Mouse (Mus musculus) CH12.LX (cell line): ENCODE measurements around the gene C8g.

Source experiments
- CHD2 ChIP-seq: IDR thresholded peaks from 2 replicates; pipeline ENCODE4 v1.6.1; 2011; ENCODE audit warnings: low read length, improper control_type of control experiment
- CTCF ChIP-seq, 2 experiments: IDR thresholded peaks in 1 of 2; conservative IDR thresholded peaks in 1 of 2; 2 replicates each; pipeline ENCODE4 v1.5.1; 2011 to 2012; ENCODE audit warnings: low read depth in 2 of 2, low read length in 2 of 2, improper control_type of control experiment in 1 of 2, inconsistent platforms in 1 of 2, mild to moderate bottlenecking in 1 of 2, moderate library complexity in 1 of 2
- EP300 ChIP-seq: IDR thresholded peaks from 2 replicates; pipeline ENCODE4 v1.6.1; 2011; ENCODE audit warnings: low read length, improper control_type of control experiment
- POLR2A ChIP-seq: IDR thresholded peaks from 2 replicates; pipeline ENCODE4 v1.6.1; 2011; ENCODE audit warnings: low read depth, mild to moderate bottlenecking, improper control_type of control experiment, low read length
- RAD21 ChIP-seq: IDR thresholded peaks from 2 replicates; pipeline ENCODE4 v1.6.1; 2011; ENCODE audit warnings: low read depth, mild to moderate bottlenecking, low read length, improper control_type of control experiment, moderate library complexity
- TCF12 ChIP-seq: IDR thresholded peaks from 2 replicates; pipeline ENCODE4 v1.6.1; 2014; ENCODE audit warnings: low read depth, mild to moderate bottlenecking, inconsistent platforms, low read length, improper control_type of control experiment
- ZC3H11A ChIP-seq: IDR thresholded peaks from 2 replicates; pipeline ENCODE4 v1.6.1; 2012; ENCODE audit warnings: low read depth, mild to moderate bottlenecking, inconsistent platforms, low read length, improper control_type of control experiment
- ZKSCAN1 ChIP-seq: IDR thresholded peaks from 2 replicates; pipeline ENCODE4 v1.6.1; 2012; ENCODE audit warnings: low read depth, inconsistent platforms, low read length, improper control_type of control experiment, borderline replicate concordance
- ZMIZ1 ChIP-seq: IDR thresholded peaks from 2 replicates; pipeline ENCODE4 v1.6.1; 2012; ENCODE audit warnings: low read depth, mild to moderate bottlenecking, inconsistent platforms, low read length, improper control_type of control experiment

GRCm38 (mm10) chr2:25458911-25459310 lies 42.6 kb downstream of the C8g start:
- TF ChIP-seq EP300, result no peak
- no peak for TF ChIP-seq CHD2
- no peak for TF ChIP-seq POLR2A
- peak in 1 of 2 experiments; percentile 16; a peak in 2 of 4 replicates for TF ChIP-seq CTCF (conservative IDR thresholded peaks at IDR 0.05 in 1 of 2, IDR thresholded peaks at IDR 0.05 in 1 of 2; ENCODE audit: low read depth in 2 of 2, low read length in 2 of 2)
- TF ChIP-seq ZMIZ1, result no peak
- no peak for TF ChIP-seq RAD21
- no peak for TF ChIP-seq TCF12
- no peak for TF ChIP-seq ZKSCAN1
- TF ChIP-seq ZC3H11A, result no peak
